Mouse (Mus musculus) gastrocnemius, postnatal 25 days (tissue): ENCODE data around the gene Olfr1454. TPM values are rescaled to one million over a fixed set of nuclear protein-coding genes. Genes with fewer than 3 reads are reported as not detected.

Source experiments
- DNase-seq: peaks from one replicate; pipeline ENCODE4 v3.0.0; 2022
- long read RNA-seq, 2 experiments: library from polyadenylated mRNA; stranded (forward); transcript quantifications; one replicate each; pipeline ENCODE4 v2.0.0; 2021
- total RNA-seq, 2 experiments: library from RNA; stranded (reverse); gene quantifications; 1 replicate in 1 of 2; 2 replicates in 1 of 2; pipeline ENCODE4 v1.2.3; 2021

Olfr1454 gene
- not detected for total RNA-seq
- long read RNA-seq, experiment 1, result 0 reads
- long read RNA-seq, experiment 2, result 0 reads

GRCm38 (mm10) chr19:13060310-13060709 is at the start of gene Olfr1454:
Olfr1454 (plus strand) TSS chr19:13060610.
- no peak for DNase-seq

DNA sequence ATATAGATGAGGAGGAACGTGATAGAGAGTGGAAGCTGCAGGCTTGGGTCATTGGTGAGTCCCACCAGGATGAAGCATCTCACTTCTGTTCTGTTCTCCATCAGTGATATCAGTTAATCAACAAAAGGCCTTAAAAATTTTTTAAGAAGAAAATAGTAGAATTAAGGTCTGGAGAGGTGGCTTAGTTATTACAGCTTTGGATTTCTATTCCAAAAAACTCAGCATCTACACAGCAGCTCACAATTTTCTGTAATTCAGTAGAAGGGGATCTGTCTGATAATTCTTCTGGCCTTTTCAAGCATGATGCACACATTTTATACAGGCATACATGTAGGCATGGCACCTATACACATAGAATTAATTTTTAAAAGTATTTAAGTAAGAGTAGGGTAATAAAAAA is 32.2 kb upstream of the Olfr1454 start, which contains the start of gene Olfr1453:
TSS of gene Olfr1453 (minus strand) at position 101 of the 400 bp plus-strand sequence.
- DNase-seq, result no peak

DNA sequence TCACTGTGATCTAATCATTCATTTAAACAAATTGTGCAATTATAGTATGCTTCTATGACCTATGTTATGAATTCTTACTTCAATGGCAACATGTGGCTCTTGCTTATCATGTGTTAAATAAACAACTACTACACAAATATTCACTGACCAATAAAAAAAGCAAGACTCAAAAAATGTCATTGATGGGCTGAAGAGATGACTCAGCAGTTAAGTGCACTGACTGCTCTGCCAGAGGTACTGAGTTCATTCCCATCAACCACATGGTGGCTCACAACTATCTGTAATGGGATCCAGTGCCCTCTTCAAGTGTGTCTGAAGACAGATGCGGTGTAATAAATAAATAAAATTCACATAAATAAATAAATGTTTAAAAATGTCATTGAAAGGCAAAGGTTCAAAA is 33.5 kb downstream of the Olfr1454 start:
- no peak for DNase-seq

- no peak for DNase-seq
Observed at GRCm38 (mm10) chr19:13097791-13098190, 37.4 kb downstream of the Olfr1454 start, which contains the start of gene Olfr1457. Olfr1457 (minus strand) TSS chr19:13097891.

GRCm38 (mm10) chr19:13106675-13107074 is 46.3 kb downstream of the Olfr1454 start, which contains the start of gene Olfr1458:
Olfr1458 (minus strand) TSS chr19:13106775.
- no peak for DNase-seq

Other genes starting within 250 kb of the Olfr1454 start
- not detected for gene Gm5244, start 213.9 kb upstream of the Olfr1454 start, total RNA-seq
- gene Olfr1444, start 203.3 kb upstream of the Olfr1454 start, total RNA-seq, result not detected
- gene Olfr1445, start 176.8 kb upstream of the Olfr1454 start, total RNA-seq, result not detected
- gene Olfr1446, start 167.1 kb upstream of the Olfr1454 start, total RNA-seq, result not detected
- not detected for gene Olfr1447, start 156.9 kb upstream of the Olfr1454 start, total RNA-seq
- not detected for gene Olfr1448, start 136.2 kb upstream of the Olfr1454 start, total RNA-seq
- not detected for gene Olfr1449, start 129.8 kb upstream of the Olfr1454 start, total RNA-seq
- gene Olfr1450, start 110.4 kb upstream of the Olfr1454 start, total RNA-seq, result not detected
- gene Olfr1451, start 65.6 kb upstream of the Olfr1454 start, total RNA-seq, result not detected
- not detected for gene Olfr1453, start 32.3 kb upstream of the Olfr1454 start, total RNA-seq
- not detected for gene Olfr1457, start 37.3 kb downstream of the Olfr1454 start, total RNA-seq
- not detected for gene Olfr1458, start 46.2 kb downstream of the Olfr1454 start, total RNA-seq
- not detected for gene Olfr1459, start 88.9 kb downstream of the Olfr1454 start, total RNA-seq
- not detected for gene Olfr1461, start 102.4 kb downstream of the Olfr1454 start, total RNA-seq
- not detected for gene Olfr1462, start 125.1 kb downstream of the Olfr1454 start, total RNA-seq
- gene Olfr1463, start 170.7 kb downstream of the Olfr1454 start, total RNA-seq, result not detected